Mouse (Mus musculus): ENCODE data around the gene Rln3.
A peak's percentile ranks its signal among the peaks of the same experiment; 100 is the strongest.

The Rln3 gene

DNA sequence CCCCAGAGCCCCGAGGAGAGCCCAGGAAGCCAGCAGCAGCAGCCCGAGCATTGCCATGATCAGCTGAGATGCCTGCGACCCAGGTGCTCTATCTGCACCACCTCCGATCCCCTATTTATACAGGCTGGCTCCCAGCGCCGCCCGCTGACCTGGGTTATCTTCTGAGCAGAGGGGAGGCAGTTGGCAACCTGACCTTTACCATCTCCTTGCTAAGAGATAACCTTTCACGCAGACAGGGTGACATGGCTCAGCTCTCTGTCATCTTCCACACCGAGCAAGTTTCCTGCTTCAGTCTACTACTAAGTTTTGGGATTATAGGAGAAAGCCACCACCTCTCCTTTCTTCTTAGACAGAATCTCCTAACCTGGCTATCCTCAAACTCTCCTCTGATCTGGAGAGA is at the start of gene Rln3:
TSS of gene Rln3 (minus strand) at position 101 of the 400 bp plus-strand sequence.
- DNase-seq, result no peak

DNA sequence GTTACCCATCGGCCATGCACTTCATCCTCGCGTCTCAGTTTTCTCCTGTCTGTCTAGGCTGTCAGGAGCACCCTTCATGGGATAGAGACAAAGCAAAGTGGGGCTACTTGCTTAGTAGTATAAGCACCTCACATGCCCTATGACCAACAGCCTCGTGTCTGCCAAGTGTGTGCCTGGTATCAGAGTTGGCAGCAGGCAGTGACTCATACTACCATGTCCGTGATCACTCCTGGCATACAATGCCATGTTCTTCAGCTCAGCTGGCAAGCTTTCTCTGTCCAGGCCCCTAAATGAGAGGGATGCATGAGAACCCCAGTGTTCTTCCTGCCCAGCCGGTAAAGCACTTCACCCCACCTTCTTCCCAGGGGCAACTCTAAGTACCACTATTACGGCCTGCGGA is 45.8 kb upstream of the Rln3 start:
- DNase-seq, result no peak

DNA sequence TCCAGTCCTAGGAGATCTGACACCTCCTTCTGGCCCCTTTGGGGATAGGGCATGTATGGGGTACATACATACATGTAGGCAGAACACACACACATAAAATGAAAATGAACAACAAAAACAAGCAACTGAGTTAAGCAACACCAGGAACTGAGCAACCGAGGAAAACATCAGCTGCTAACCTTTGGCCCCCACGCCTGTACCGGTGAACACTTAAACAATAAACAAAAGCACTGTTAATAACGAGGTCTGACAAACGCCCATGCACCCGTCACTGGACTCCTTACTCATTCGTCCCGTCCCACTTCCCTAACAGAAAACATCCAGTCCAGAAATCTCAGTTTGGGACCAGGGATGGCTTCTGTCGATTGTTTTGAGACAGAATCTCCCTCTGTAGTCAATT is 44.5 kb upstream of the Rln3 start:
- no peak for DNase-seq

DNA sequence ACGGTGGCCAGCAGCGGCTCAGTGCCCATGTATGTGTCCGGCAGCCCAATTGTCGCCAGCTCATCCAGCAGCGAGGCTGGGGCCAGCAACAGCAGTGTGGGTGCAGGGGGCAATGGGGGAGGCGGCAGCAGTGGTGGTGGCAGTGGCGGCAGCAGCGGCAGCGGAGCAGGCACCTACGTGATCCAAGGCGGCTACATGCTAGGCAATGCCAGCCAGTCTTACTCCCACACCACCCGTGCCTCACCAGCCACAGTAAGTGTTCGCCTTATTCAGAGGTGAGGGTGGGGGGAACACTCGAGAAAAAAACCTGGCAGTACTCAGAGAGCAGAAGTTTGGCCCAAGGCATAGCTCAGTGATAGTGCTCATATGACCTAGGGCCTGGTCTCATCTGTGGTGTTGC is 43.0 kb upstream of the Rln3 start:
- DNase-seq, result no peak

DNA sequence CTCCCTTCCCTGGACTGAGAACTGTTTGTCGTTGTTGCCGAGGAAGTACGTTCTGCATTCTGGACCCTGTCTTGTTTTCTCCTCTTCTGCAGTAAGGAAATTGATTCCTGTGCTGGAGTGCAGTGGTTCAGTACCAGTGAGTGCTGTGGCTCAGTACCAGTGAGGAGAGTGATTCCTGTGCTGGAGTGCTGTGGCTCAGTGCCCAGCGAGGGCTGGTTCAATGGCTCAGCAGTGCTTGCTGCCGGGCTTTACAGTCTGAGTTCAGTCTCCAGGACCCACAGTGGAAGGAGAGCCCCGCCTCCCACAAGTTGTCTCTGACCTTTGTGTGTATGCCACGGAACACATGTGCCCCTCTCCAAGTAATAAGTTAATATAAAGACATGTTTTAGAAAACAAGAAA is 42.4 kb upstream of the Rln3 start:
- peak; percentile 44 for DNase-seq

DNA sequence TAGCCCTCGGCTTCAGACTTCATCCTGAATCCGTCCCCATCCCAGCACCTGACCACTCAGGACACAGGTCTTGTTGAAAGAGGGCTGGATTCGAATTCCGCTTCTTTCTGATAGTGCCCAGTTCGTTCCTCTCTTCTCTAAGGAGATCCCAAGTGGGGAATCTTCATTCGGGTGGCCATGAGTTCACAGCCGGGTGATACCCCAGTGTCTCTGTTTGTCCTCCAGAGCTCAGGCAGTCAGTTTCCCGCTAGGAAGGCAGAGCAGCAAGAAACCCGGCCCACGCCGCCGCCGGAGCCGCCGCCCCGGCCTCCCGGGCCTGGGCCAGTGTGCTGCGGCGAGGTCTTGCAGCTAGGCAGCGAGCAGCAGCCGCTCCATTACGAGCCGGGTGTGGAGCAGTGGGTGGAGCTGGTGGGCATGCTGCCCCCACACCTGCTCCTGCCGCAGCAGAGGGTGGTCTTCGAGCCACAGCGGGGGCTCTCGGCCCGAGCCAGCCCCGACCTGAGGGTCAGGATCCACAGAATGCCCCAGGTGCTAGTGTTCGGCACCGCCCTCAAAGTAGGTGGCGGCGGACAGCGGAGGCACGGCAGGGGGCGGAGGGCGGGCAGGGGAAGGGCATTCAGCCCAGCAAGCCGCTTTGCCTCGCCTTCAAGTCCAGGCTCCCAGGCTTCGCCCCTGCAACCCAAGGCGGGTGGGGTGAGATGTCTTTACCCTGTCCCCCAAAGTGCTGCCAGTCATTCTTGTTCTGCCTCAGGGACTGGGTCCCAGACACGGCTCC is 39.7 kb upstream of the Rln3 start:
- DNase-seq, result peak; percentile 33

DNA sequence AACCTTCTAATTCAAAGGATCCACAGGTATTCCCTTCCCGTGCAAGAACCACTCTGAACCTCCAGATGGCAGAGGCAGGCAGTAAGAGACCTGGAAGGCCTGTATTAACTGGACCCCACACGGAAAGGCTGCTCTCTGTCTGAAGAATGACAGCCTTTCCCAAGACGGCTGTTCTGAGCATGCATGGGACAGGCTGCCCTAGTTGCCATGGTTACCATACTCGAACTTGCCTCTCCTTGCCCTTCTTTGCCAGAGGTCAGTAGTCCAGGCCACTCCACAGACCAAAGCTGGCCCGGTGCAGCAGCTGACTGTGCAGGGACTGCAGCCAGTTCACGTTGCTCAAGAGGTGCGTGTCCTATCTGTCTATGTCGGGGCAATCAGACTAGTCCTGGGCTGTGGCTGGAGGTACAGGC is 39.0 kb upstream of the Rln3 start:
- peak; percentile 82 for DNase-seq

DNA sequence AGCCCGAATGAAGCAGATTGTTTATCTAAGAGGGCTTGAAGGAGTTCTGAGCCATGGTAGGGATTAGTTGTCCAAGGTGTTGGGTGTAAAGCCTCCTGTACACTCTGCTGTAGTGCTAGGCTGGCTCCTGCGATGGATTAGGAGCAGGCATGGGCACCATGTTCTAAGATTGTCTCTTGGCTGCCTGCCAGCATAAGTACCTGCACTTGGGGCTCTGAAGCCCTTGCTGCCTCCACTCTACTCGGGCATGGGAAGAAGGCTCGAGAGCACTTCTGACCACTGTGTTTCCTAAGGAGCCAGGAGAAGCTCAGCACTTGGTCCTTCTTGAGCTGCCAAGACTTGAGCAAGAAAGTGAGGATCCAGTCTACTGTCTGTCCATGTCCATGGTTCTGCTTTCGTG is 34.4 kb upstream of the Rln3 start:
- no peak for DNase-seq

DNA sequence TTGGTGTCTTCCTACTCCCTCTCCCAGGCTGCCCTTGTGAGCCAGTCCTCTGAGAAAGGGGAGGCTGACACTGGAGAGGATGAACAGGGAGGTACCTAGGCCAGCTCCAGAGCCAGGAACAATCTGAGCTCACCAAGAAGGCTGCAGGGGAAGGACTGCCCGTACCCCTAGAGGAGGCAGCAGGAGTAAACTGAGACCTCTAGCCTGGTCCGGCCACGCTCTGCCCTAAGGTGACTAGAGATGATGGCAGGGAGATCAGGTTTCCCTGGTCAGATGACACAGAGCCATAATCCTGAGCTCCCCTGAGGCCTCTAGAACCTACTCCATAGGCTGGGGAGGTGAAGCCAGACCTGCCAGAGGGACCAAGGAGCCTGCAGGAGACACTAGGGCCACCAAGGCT is 32.0 kb upstream of the Rln3 start:
- no peak for DNase-seq

DNA sequence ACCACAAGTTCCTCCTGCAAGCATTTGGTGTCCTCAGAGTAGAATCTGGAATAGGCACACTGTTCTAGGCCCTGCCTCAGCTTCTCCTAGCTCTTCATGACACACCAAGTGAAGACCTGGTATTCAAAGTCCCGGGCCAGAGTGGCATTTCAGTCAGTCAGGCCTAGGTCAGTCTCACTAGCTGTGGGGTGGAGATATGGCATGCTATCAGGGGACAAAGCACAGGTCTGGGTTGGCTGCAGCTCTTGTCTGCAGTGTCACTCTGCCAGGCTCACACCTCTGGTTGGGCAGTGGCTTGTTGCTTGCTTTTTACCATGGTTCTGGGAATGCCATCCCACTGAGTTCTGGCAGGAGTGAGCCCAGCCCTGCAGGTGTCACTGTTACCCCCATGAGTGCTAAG is 31.6 kb upstream of the Rln3 start:
- DNase-seq, result no peak

DNA sequence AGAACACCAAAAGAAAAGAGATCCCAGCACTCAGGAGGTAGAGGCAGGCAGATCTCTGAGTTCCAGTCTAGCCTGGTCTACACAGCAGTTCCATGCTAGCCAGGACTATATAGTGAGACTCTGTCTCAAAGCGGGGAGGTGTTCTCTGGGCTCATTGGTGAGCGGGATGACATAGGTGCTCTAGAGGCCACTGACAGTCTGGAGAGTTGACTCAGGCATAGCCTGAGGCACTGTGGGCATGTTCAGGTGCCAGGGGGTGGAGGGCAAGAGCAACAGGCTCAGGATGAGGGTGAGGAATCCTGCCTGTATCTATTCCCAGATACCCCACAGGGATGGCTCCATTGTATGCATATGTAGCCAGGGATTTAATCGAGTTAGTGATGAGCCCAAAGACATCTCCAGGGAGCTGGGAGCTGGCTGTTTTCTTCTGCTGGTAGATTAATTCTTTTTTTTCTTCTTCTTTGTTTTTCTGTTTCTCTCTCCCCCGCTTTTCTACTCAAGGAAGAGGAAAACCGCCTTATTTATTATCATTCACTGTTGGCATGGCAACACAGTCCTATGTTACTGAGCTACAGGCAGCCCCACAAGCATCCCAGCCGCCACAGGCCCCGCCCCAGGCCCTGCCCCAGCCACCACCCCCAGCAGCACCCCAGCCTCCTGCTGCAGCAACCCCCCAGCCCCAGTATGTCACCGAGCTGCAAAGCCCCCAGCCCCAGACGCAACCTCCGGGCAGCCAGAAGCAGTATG is 28.6 kb upstream of the Rln3 start:
- no peak for DNase-seq

DNA sequence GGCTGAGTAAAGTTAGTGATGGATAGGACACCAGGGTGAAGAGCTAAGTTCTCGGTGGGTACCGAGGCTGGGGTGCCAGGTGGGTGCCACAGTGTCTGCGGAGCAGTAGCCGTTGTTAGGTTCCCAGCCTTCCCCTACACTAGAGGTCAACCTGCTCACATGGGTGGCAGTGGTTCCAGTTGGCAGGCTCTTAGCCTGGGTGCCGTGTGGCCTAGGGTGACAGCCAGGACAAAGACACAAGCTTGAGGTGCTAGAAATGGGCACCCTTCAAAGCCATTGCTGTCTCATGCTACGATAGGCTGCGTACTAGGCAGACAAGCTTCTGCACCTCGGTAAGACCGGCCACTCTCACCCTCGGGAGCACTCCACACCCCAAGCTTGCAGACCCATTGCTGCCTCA is 27.5 kb upstream of the Rln3 start:
- DNase-seq, result no peak

DNA sequence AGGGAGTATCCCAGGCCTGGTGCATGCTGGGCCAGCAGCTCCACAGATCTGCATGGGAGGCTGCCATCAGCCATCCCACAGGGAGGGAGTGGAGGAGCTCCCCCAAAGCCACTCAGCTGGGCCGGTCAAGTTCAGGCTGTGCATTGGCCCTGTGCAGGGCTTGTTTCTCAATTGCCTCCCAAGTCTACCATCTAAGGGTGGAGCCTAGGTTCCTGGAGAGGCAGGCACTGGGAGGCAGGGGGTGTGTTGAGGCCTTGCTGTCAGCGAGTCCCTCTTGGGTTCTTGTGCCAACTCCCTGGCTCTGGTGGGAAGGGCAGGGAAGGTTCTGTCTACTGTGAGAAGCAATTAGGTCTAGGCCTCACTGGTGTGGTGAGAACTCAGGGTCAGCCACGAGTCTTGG is 27.1 kb upstream of the Rln3 start:
- no peak for DNase-seq

DNA sequence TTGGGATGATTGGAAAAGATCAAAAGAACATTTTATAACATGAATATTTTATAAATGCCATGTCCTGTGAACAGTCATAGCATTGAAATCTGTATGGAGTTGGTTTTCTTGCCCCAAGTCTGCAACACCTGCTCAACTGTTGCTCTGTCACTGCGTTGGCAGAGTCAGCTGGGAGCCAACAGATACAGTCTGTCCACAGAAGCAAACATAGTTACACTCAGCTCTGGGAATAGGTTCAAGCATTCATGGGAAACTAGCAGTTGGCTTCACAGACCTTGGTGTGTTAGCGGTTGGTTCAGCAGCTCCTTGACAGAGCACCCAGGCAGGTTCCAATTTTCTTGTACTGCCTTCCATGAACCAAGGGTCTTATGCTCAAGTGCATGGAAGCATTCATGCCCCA is 25.9 kb upstream of the Rln3 start:
- DNase-seq, result no peak

DNA sequence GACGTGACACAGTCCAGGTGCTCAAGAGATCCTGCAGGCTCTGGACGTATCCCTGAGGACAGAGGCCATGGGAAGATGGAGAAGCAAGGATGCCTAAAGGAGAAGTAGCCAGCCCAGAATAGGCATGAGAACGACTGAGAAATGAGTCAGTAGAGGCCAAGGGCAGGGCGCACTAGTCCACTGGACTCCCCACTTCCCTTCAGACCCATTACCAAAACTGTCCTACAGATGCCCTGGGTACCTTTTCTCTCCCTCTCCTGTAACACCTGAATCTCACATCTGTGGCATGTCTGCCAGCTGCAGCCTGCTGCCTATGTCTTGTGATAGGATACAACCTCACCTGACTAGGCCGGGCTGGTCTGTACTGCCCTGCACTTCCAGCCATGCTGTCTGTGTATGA is 25.4 kb upstream of the Rln3 start:
- no peak for DNase-seq

DNA sequence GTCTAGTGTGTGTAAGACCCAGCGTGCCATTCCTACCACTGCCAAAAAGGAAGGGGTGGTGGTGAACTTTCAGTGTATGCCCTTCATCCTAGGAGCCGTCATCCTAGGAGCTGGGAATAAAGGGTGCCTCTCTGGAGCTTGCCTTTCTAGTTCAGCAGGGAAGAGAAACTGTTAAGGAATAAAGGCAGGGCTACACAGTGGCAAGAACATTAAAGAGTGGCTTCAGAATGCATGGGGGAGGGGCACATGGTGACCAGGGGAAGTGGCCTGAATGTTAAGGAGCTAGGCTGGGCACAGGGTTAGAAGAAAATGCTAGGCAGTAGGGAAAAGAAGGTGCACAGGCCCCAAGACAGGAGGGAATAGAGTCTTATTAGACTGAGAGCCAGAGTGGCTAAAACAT is 24.9 kb upstream of the Rln3 start:
- no peak for DNase-seq

DNA sequence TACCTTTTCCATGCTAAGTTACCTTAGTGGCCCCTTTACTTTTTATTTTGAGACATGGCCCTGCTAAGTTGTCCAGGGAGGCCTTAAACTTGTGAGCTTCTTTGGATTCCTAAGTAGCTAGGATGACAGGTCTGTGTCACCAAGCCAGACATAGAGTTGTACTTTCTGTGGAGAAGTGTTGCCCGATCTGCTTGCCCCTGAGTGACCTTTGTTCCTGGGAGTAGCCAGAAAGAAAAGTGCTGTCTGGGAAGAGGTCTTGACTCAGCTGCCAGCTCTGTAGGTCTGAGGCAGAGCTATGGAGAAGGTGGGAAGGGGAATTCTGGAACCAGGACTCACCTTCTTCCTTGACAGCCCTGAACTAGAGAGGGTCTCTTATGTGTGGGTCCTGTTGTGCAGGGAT is 24.4 kb upstream of the Rln3 start:
- DNase-seq, result peak; percentile 45

DNA sequence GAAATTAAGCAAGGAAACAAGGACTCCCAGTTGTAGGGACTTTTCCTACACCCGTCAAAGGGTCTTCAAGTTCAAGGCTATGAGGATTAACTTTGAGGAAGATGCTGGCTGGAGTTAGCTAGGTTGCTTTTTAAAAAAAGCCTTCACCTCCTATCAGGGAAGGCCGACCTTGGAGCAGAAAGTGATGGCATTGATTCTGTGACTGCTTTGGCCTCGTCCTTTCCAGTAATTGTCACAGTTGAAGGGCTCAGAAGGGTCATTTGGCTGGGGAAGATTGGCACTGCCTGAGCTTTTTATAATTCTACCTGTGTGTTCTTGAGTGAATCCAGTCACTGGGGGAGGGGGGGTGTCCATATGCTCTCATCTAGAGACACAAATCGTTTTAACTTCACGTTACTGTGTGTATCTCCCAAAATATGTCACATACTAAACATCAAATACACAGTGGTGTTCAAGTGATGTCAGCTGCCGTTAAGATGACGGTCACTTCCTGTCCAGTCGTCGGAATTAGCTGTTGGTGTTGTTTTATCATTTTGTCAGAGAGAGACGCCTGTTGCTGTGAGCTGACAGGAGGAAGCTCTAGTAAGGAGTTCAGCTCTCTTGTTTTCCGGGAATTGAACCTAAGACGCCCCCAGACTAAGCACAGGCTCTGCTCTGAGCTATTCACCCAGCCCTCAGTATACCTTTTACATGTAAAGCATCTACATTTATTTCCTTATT is 23.7 kb upstream of the Rln3 start:
- no peak for DNase-seq

DNA sequence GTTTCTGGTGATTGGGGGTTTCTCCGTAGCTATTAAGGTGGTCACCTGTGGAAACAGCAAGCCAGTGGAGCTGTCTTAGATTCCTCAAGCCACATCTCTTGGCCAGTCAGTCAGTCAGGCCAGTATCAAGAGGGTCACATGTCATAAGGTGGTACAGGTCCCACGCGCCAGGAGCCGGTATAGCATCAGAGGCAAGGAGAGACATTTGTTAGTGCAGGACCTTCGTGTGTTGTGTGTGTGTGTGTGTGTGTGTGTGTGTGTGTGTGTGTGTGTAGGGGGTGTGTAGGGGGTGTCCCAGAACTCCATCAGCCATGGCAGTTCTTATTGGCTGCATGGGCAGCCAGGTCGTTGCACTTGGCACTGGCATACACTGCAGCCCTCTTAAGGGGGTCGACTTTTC is 23.1 kb upstream of the Rln3 start:
- DNase-seq, result no peak

DNA sequence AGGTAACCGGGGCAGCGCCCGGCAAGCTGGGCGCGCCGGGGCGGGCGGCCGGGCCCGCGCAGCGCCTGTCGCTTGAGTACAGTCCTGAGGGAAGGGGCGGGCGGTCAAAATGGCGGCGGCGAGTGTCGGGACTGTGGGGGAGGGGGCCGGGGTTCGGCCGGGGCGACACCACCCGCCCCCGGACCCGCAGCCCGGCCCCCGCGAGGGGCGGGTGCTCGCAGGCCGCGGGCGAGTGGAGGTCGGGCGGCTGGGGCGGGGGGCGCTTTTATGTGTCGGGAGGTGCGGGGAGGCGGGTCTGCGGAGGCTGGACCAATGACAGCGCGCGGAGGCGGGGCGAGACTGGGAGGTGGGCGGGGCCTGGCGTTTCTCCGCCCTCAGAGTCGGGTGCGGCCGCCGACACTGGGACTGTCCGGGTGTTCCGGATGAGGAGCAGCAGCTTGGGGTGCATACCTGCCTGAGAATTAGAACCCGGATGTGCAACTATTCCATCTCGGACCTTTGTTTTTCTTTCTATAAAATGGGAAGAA is 22.3 kb upstream of the Rln3 start:
- peak; percentile 98 for DNase-seq

DNA sequence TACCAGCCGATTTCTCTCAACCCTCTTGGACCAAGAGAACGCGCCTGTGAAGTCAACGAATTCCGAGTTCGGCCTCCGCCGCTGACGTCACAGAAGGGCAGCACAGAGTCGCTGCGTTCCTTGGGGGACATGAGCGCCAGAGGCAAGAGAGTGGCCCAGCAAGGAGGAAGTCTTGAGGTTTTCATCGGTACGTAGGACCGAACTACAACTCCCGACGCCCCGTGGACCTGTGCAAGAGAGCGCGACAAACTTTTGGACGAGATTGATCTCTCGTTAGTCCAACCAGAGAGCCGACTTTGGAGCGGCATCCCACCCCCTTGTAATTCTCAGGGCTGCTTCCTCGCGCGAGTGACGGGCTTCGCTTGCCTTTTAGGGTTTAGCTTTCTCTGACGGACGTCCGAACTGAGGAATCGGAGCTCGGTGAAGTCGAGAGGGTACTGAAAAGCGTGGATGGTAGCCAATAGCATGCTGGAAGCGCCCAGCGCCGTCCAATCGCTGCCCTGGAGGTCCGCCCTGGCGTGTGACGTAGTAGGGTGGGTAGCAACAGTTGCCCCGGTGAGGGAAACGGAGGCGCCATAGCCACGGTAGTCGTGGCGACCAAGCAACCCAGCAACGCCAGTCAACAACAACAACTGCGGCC is 21.6 kb upstream of the Rln3 start, which contains the start of gene Rfx1:
TSS of gene Rfx1 (plus strand) at position 544 of the 640 bp plus-strand sequence.
- peak; percentile 100 for DNase-seq

DNA sequence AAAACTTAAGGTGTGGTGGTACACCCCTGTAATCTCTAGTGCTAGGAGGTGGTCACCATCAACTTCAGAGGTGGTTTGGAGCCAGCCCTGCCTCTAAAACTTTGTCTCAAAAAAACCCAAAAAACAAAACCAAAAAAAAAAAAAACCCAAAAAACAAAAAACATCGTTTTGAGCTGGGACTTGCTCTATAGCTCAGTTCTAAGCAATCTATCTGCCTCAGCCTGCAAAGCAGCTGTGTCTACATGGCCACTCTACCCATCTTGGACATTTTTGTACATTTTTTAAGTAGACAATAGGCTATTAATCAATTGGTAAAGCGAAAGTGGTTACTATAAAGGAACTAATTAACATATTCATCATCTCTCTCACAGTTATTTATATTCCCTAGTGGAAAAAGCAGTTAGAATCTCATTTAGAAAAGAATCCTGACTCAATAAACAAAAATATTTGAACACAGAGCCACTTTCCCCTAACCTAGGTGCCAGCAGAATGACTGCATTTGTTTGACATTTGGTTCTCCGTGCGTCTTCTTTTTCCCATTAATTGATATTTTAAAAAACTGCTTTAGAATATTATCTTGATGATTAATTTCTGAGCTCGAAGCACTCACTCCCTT is 20.8 kb upstream of the Rln3 start:
- DNase-seq, result no peak

DNA sequence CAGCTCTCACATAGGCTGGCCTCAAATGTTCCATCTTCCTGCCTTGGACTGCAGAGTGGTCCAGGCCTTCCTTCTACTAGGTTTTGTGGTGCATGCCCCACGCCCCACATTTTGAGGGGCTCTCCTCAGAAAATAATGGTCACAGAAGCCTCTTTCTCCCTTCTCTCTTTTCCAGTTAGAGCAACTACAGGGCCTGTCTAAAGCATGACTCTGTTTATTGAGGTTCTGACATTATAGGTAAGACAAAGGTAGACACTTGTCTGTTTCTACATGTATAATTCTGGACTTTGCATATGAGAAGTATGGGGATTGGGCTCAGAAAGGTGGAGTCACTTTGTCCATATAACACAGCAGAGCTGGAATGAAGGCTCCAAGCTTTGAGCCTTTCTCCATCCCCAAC is 20.2 kb upstream of the Rln3 start, which contains the start of gene Gm10643:
TSS of gene Gm10643 (minus strand) at position 101 of the 400 bp plus-strand sequence.
- no peak for DNase-seq
